Mouse (Mus musculus) hindbrain, postnatal 0 days (tissue): ENCODE results near the gene Nfatc2ip. TPM values are rescaled to one million over a fixed set of nuclear protein-coding genes. Genes with fewer than 3 reads are reported as not detected.
A peak's percentile ranks its signal among the peaks of the same experiment; 100 is the strongest.

Experiments used
- ATAC-seq: fragments of 200-750 bp; cut with Nextera tagmentation; 2 replicates; pipeline ENCODE4 v1.8.0; 2017; ENCODE audit warnings: mild to moderate bottlenecking, moderate TSS enrichment, moderate library complexity
- DNase-seq: peaks from one replicate; pipeline ENCODE4 v3.0.0-alpha.2; 2015; ENCODE audit warnings: low spot score
- H3K27ac ChIP-seq: fragments of 300-500 bp; sonication (generic); 2 replicates; pipeline ENCODE4 v1.5.1; 2014; ENCODE audit warnings: mild to moderate bottlenecking
- H3K27me3 ChIP-seq: fragments of 300-500 bp; sonication (generic); 2 replicates; pipeline ENCODE4 v1.6.1; 2014; ENCODE audit warnings: low read length, mixed read lengths; ENCODE audit not compliant: insufficient read depth
- H3K36me3 ChIP-seq: fragments of 300-500 bp; sonication (generic); 2 replicates; pipeline ENCODE4 v1.6.1; 2014; ENCODE audit warnings: low read length, mixed read lengths; ENCODE audit not compliant: insufficient read depth
- H3K4me1 ChIP-seq: fragments of 300-500 bp; sonication (generic); 2 replicates; pipeline ENCODE4 v1.6.1; 2014; ENCODE audit warnings: antibody characterized with exemption, low read length, mixed read lengths; ENCODE audit not compliant: insufficient read depth
- H3K4me2 ChIP-seq: fragments of 300-500 bp; sonication (generic); 2 replicates; pipeline ENCODE4 v1.6.1; 2014; ENCODE audit warnings: low read depth, mild to moderate bottlenecking, low read length, moderate library complexity, mixed read lengths
- H3K4me3 ChIP-seq: fragments of 300-500 bp; sonication (generic); 2 replicates; pipeline ENCODE4 v1.5.1; 2014; ENCODE audit warnings: low read length
- H3K9ac ChIP-seq: fragments of 300-500 bp; sonication (generic); replicated peaks from 2 replicates; pipeline ENCODE4 v1.6.1; 2014; ENCODE audit warnings: mild to moderate bottlenecking, low read length, moderate library complexity, mixed read lengths
- H3K9me3 ChIP-seq: fragments of 300-500 bp; sonication (generic); 2 replicates; pipeline ENCODE4 v1.6.1; 2016; ENCODE audit warnings: low read length, mixed read lengths
- CTCF ChIP-seq: IDR thresholded peaks from 2 replicates; pipeline ENCODE4 v1.5.1; 2016; ENCODE audit warnings: antibody characterized with exemption, control low read depth, low read depth
- WGBS: fragments of 180-500 bp; shearing (Covaris S2); extraction: QIAGEN DNeasy Blood & Tissue Kit; methylation state at CpG from one replicate; pipeline ENCODE4 v1.1.7; 2014; 5-methylcytosine and 5-hydroxymethylcytosine counted together
- polyA plus RNA-seq: library from polyadenylated mRNA; unstranded; fragments of >200 nt; fragmentation: Nextera tagmentation; extraction: Ambion mirVana; gene quantifications from 2 replicates; pipeline ENCODE4 v1.2.1, GENCODE M21; 2015
- total RNA-seq: library from RNA; depleted of rRNA; stranded (reverse); fragments of >200 nt; gene quantifications from 2 replicates; pipeline ENCODE4 v1.2.3, GENCODE M21; 2014; rRNA removed

The Nfatc2ip gene
- total RNA-seq = 6.1 and 6.4 TPM in 2 replicates
- 2.9 and 3.0 TPM in 2 replicates for polyA plus RNA-seq

DNA sequence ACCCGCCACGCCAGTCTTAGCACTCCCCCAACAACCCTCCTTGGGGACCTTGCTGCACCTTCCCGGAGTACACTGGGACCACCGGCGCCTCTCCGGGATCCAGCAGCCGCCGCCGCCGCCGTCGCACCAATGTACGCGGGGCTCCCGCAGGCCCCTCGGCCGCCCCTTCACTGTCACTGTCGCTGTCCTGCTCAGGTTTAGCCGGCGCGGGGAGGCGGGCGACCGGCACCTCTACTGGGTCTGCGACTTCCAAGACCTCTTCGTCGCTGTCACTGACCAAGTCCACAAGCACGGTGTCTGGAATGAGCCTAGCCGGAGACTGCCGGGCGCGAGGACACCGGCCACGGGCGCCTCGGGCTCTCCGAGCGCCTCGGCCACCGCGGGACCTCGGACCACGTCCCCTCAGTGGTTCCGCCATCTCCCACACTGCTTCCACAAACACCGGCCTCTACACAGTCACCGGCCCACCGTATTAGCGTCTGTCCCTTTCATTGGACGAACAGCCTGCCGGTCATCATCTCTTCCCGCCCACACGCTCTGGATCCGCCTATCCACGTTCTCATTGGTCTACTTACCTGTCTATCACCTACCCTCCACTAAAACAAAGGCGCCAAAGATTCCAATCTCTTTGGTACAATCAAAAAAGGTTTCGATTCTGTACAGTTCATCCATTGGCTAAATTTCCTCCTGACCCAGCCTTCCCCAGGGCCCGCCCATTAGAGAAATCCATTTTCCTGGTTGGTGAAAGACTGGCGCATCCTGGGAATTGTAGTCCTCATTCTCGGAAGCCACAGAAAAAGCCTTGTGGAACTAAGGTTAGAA is at the start of gene Nfatc2ip:
Gene Nfatc2ip (minus strand): TSS at position 440 of the 822 bp plus-strand sequence.
- peak; percentile 100 for ATAC-seq
- peak within 1 kb of the TSS; percentile 70 for H3K9ac ChIP-seq
- under 1% methylated on average over 59 of the region's 59 CpGs for WGBS
- peak; percentile 99 for DNase-seq
- H3K36me3 ChIP-seq = no peaks in the 10 kb centered on the region
- H3K4me1 ChIP-seq = no peaks in the 10 kb centered on the region
- no peaks in the 10 kb centered on the region for H3K27me3 ChIP-seq
- H3K4me2 ChIP-seq = peak within 1 kb of the TSS; percentile 90
- H3K4me3 ChIP-seq = peak within 1 kb of the TSS; percentile 94
- no peaks in the 10 kb centered on the region for H3K9me3 ChIP-seq
- TF ChIP-seq CTCF = no peak
- peak within 1 kb of the TSS; percentile 67; the same call in 1 of the 2 replicates for H3K27ac ChIP-seq

DNA sequence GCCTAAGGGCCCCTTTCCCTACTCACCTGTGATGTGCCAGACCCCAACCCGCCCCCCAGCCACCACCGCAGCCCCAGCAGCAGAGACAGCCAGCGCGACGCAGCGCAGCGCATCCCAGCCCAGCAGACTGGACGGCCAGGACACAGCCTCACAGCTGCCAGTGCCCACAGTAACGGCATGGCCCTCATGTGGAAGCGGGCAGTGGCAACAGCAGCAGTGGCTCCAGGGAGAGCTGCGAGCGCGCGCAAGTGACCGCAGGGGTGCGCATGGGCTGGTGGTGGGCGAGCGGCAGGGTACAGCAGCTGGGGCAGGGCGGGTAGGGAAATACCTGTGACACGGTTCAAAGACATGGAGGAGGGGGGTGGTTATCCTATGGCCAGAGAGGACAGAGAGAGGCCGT is 49.7 kb upstream of the Nfatc2ip start:
- no peak for ATAC-seq
- no peaks in the 10 kb centered on the region for H3K27me3 ChIP-seq
- H3K9me3 ChIP-seq = no peaks in the 10 kb centered on the region
- no peak overlapping the region for H3K4me3 ChIP-seq
- no peak overlapping the region for H3K4me2 ChIP-seq
- H3K9ac ChIP-seq = no peak overlapping the region
- H3K27ac ChIP-seq = no peak overlapping the region
- H3K36me3 ChIP-seq = peaks cover 24% of the 10 kb centered on the region; the same call in 1 of the 2 replicates
- WGBS = 93% methylated on average over 21 of the region's 21 CpGs
- no peak for DNase-seq
- TF ChIP-seq CTCF = no peak
- no peaks in the 10 kb centered on the region for H3K4me1 ChIP-seq

GRCm38 (mm10) chr7:126445104-126445815 is 48.7 kb upstream of the Nfatc2ip start:
- H3K9me3 ChIP-seq = no peaks in the 10 kb centered on the region
- H3K4me2 ChIP-seq = no peak overlapping the region
- peaks cover 24% of the 10 kb centered on the region; the same call in 1 of the 2 replicates for H3K36me3 ChIP-seq
- no peak for TF ChIP-seq CTCF
- H3K4me3 ChIP-seq = no peak overlapping the region
- no peaks in the 10 kb centered on the region for H3K27me3 ChIP-seq
- no peak overlapping the region for H3K27ac ChIP-seq
- no peaks in the 10 kb centered on the region for H3K4me1 ChIP-seq
- no peak overlapping the region for H3K9ac ChIP-seq
- no peak for DNase-seq
- 91% methylated on average over 15 of the region's 15 CpGs for WGBS
- ATAC-seq = no peak

DNA sequence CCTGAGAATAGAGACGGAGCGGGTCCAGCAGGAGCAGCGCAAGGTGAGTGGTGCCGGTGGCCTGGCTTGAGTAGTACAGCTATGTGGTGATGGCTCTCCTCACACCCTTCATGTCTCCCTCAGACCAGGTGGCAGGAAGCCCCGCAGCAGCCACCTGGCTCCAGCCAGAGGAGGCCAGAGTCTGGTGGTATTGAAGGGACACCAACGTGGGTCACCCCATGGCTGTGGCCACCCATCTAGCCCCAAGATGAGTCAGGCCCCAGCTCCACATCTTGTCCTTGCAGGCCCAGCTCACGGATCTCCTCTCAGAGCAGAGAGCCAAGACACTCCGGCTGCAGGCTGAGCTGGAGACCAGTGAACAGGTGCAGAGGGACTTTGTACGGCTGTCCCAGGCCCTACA is 48.0 kb upstream of the Nfatc2ip start:
- Histone ChIP-seq H3K9ac (no peak overlapping the region), H3K27ac (no peak overlapping the region), H3K4me1 (no peaks in the 10 kb centered on the region), H3K27me3 (no peaks in the 10 kb centered on the region), H3K36me3 (peaks cover 24% of the 10 kb centered on the region; the same call in 1 of the 2 replicates), H3K4me2 (no peak overlapping the region), H3K4me3 (no peak overlapping the region), H3K9me3 (no peaks in the 10 kb centered on the region)
- no peak for ATAC-seq
- DNase-seq = no peak
- 92% methylated on average over 9 of the region's 9 CpGs for WGBS
- no peak for TF ChIP-seq CTCF

- Histone ChIP-seq H3K4me1 (no peaks in the 10 kb centered on the region), H3K27ac (no peak overlapping the region), H3K4me2 (no peak overlapping the region), H3K4me3 (no peak overlapping the region), H3K36me3 (peaks cover 24% of the 10 kb centered on the region; the same call in 1 of the 2 replicates), H3K9me3 (no peaks in the 10 kb centered on the region), H3K27me3 (no peaks in the 10 kb centered on the region), H3K9ac (no peak overlapping the region)
- WGBS = 96% methylated on average over 10 of the region's 10 CpGs
- ATAC-seq (no peak), DNase-seq (no peak)
- no peak for TF ChIP-seq CTCF
Observed at GRCm38 (mm10) chr7:126443997-126444396, 47.5 kb upstream of the Nfatc2ip start.

GRCm38 (mm10) chr7:126440134-126440533 is 43.6 kb upstream of the Nfatc2ip start:
- no peak for TF ChIP-seq CTCF
- H3K36me3 ChIP-seq = peaks cover 14% of the 10 kb centered on the region; the same call in 1 of the 2 replicates
- DNase-seq = no peak

More at GRCm38 (mm10) chr7:126440134-126440533, 43.6 kb upstream of the Nfatc2ip start:
- peak; percentile 32; the same call in 1 of the 2 replicates for ATAC-seq
- no peak overlapping the region for H3K4me3 ChIP-seq
- 54% methylated on average over 9 of the region's 9 CpGs for WGBS
- H3K27me3 ChIP-seq = no peaks in the 10 kb centered on the region
- H3K4me2 ChIP-seq = no peak overlapping the region
- H3K9me3 ChIP-seq = no peaks in the 10 kb centered on the region
- H3K27ac ChIP-seq = no peak overlapping the region
- no peaks in the 10 kb centered on the region for H3K4me1 ChIP-seq
- no peak overlapping the region for H3K9ac ChIP-seq
